Mouse (Mus musculus) testis, adult 10 weeks (tissue): ENCODE results near the gene Khdc4. TPM values are rescaled to one million over a fixed set of nuclear protein-coding genes. Genes with fewer than 3 reads are reported as not detected.

Experiments
- polyA plus RNA-seq: library from polyadenylated mRNA; stranded (reverse); fragments of 350-450 nt; fragmentation: Illumina TruSeq; extraction: RNeasy Lipid Tissue Mini Kit (QIAGEN cat#74804); gene quantifications from one replicate; pipeline ENCODE4 v1.2.3, GENCODE M21; 2014; ENCODE audit warnings: low read depth, low replicate concordance

Gene Khdc4
- 35.1 TPM for polyA plus RNA-seq

GRCm38 (mm10) chr3:88684980-88685941, at the start of gene Khdc4:
TSS of gene Khdc4 (plus strand) at chr3:88685803.

DNA sequence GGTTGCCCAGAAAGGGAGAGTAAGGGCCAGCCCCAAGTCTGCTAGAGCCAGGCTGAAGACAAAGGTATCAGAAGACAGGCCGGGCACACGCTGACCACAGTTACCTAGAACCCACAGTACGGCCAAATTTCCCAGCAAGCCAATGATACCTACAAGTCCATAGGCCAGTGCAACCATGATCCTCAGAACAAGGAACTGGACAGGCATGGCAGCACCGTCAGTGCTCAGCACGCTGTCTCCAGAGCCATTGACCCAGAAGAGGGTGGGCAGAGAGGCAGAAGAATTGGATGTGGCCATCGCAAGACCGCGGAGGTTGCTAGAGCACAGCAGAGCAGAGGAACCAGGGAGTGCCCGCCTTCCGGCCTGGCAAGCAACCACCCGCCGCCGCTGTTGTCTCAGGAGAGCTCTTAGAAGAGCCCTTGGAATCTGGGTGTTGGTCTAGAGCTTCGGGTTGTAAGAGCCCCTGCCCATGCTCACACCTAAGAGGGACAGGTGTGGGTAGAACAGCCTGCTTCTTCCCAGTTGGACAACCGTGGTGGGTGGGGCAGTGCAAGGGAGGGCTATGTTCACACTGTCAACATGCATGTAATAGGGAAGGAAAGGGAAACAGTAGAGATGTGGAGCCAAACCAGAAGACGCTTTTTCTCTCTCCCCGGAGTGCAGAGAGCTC, 32.6 kb upstream of the Khdc4 start, which contains the start of gene Rxfp4:
TSS of gene Rxfp4 (minus strand) at position 297 of the 670 bp plus-strand sequence.

DNA sequence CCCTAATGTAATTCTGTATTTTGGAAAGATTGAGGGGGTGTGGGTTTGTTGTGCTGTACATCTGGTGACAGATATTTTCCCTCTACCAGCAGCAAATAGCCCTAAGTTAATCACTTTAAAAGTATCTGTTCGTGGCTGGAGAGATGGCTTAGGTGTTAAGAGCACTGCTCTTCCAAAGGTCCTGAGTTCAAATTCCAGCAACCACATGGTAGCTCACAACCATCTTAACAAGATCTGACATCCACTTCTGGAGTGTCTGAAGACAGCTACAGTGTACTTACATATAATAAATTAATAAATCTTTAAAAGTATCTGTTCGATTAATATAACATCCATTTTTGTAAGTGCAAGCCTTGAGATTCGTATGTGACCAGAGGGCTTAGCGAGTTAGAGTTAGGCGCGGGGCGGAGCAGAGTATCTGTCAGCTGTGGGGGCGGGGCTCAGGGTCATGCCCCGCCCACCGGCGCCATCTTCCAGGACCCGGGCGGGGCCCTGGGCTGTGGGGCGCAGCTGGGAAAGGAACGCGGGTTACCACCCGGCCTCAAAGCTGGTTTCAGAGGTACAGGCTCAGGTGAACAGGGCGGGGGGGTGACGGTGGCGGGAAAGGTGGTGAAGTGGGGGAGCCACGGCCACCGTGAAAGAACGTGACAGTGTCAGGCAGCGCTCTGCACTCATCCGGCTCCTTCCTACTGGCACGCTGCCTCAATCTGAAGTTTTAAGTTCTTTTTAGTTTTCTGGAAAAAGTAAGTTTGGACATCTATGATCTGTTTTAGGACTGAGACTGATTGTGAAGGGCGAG, 31.0 kb downstream of the Khdc4 start, which contains the start of gene Rit1:
TSS of gene Rit1 (plus strand) at position 440 of the 799 bp plus-strand sequence.

Other genes with a start within 250 kb of the Khdc4 start
- gene Sema4a, start 224.6 kb upstream of the Khdc4 start, polyA plus RNA-seq, result 17.0 TPM
- 0.32 TPM for gene Lmna, start 175.8 kb upstream of the Khdc4 start, polyA plus RNA-seq
- 1.4 TPM for gene Mex3a, start 153.4 kb upstream of the Khdc4 start, polyA plus RNA-seq
- not detected for gene Rab25, start 137.5 kb upstream of the Khdc4 start, polyA plus RNA-seq
- 2.0 TPM for gene Lamtor2, start 132.7 kb upstream of the Khdc4 start, polyA plus RNA-seq
- 11.9 TPM for gene Ubqln4, start 132.0 kb upstream of the Khdc4 start, polyA plus RNA-seq
- 32.1 TPM for gene Ssr2, start 109.9 kb upstream of the Khdc4 start, polyA plus RNA-seq
- gene Arhgef2, start 79.8 kb upstream of the Khdc4 start, polyA plus RNA-seq, result 31.6 TPM
- not detected for gene Rxfp4, start 32.7 kb upstream of the Khdc4 start, polyA plus RNA-seq
- 10.2 TPM for gene Rit1, start 31.0 kb downstream of the Khdc4 start, polyA plus RNA-seq
- gene Syt11, start 89.4 kb downstream of the Khdc4 start, polyA plus RNA-seq, result 106 TPM
- 14.5 TPM for gene Gon4l, start 149.4 kb downstream of the Khdc4 start, polyA plus RNA-seq
- 10.2 TPM for gene Msto1, start 228.2 kb downstream of the Khdc4 start, polyA plus RNA-seq